Mouse (Mus musculus): ENCODE measurements around the gene Cmtm5. TPM values are rescaled to one million over a fixed set of nuclear protein-coding genes. Genes with fewer than 3 reads are reported as not detected.
A peak's percentile ranks its signal among the peaks of the same experiment; 100 is the strongest.
"Not testable (repeated sequence)": the region's sequence is repeated elsewhere in the genome, so short reads cannot be mapped to it uniquely, and the experiment has no call there.

Gene Cmtm5
- polyA plus RNA-seq, 1 experiment from 2014 or later = 0.49 TPM

DNA sequence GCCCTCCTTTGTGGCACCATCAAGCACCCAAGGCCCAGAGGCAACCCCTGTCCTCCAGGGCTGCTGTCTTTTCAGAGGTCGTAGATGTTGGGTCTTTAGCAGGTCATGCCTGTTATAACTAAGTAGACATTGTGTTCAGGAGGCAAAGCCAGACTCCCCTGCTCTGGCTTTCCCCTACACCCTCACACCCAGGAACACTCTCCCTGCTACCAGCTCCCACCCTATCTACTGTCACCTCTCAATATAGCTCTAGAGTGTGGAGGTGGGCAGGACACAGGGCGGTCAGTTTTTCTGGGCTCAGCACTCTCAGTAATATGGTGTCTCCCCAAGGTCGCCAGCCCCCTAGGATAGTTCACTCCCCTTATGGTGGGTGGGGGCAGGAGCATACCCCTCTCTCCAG lies 31.8 kb downstream of the Cmtm5 start:
- peak overlapping the region; percentile 95 for H3K27ac ChIP-seq (ENCODE audit: low read depth, low read length)
- H3K36me3 ChIP-seq (ENCODE audit: control insufficient read depth, insufficient read depth, low read length) = peaks cover under 1% of the 10 kb centered on the region; the same call in 1 of the 2 replicates
- no peak overlapping the region for H3K4me3 ChIP-seq (ENCODE audit: low read depth, low read length)
- peak overlapping the region; percentile 25 for H3K4me2 ChIP-seq
- H3K4me1 ChIP-seq (ENCODE audit: control insufficient read depth, insufficient read depth, low read length) = peaks cover 23% of the 10 kb centered on the region
- H3K27me3 ChIP-seq (ENCODE audit: control insufficient read depth, insufficient read depth, low read length) = no peaks in the 10 kb centered on the region; the same call in 1 of the 2 replicates
- peak overlapping the region; percentile 50; the same call in 1 of the 2 replicates for H3K9ac ChIP-seq (ENCODE audit: low read depth, low read length)
- WGBS (ENCODE audit: insufficient replicate concordance) = 48% methylated on average over 3 of the region's 3 CpGs
- ATAC-seq (replicated peaks; ENCODE audit: insufficient number of reproducible peaks, low FRiP score, low TSS enrichment) = 0 out of 2 replicates have a peak, but pooled peaks have one; percentile 5
- H3K9me3 ChIP-seq (replicated peaks; ENCODE audit: control insufficient read depth, low read length) = no peaks in the 10 kb centered on the region

DNA sequence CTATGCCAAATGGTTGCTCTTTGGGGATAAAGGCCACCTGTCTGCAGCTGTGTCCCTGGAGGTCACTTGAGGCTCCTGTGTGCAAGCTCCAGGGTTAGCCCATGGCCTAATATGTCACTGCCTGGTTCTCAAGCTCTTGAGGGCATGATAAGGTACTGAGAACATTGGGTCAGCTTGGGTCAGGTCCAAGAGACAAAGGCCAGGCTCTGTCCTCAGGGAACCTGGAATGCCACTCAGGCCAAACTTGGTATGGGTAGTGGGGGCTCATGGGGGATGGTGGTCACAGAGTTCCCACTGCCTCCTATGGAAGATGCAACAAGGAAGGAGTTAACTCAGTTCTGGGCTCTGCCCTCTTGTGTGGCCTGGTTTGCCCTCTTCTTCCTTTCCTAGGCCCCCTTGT lies 32.3 kb downstream of the Cmtm5 start:
- H3K27me3 ChIP-seq (ENCODE audit: control insufficient read depth, insufficient read depth, low read length) = no peaks in the 10 kb centered on the region; the same call in 1 of the 2 replicates
- H3K27ac ChIP-seq (ENCODE audit: low read depth, low read length) = peak overlapping the region; percentile 95
- no peak overlapping the region for H3K4me3 ChIP-seq (ENCODE audit: low read depth, low read length)
- no peaks in the 10 kb centered on the region; the same call in 1 of the 2 replicates for H3K36me3 ChIP-seq (ENCODE audit: control insufficient read depth, insufficient read depth, low read length)
- no peak; the same call in 1 of the 2 replicates for ATAC-seq (replicated peaks; ENCODE audit: insufficient number of reproducible peaks, low FRiP score, low TSS enrichment)
- no peaks in the 10 kb centered on the region for H3K9me3 ChIP-seq (replicated peaks; ENCODE audit: control insufficient read depth, low read length)
- no peak overlapping the region for H3K9ac ChIP-seq (ENCODE audit: low read depth, low read length)
- peaks cover 23% of the 10 kb centered on the region for H3K4me1 ChIP-seq (ENCODE audit: control insufficient read depth, insufficient read depth, low read length)
- no peak overlapping the region; the same call in 1 of the 2 replicates for H3K4me2 ChIP-seq

DNA sequence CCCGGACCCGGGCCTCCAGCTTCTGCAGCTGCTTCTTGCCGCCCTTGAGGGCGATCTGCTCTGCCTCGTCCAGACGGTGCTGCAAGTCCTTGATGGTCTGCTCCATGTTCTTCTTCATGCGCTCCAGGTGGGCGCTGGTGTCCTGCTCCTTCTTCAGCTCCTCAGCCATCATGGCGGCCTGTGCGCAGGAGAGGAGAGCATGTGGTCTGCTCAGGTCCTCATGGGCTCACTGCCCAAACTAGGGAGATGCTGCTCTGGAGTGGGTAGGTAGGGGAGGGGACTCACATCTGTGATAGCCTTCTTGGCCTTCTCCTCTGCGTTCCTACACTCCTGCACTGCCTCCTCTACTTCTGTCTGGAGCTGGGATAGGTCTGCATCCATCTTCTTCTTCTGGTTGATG lies 36.7 kb downstream of the Cmtm5 start:
- H3K27me3 ChIP-seq (ENCODE audit: control insufficient read depth, insufficient read depth, low read length); H3K9me3 ChIP-seq (replicated peaks; ENCODE audit: control insufficient read depth, low read length); H3K36me3 ChIP-seq (ENCODE audit: control insufficient read depth, insufficient read depth, low read length); H3K4me3 ChIP-seq (ENCODE audit: low read depth, low read length); H3K4me2 ChIP-seq; ATAC-seq (replicated peaks; ENCODE audit: insufficient number of reproducible peaks, low FRiP score, low TSS enrichment); H3K9ac ChIP-seq (ENCODE audit: low read depth, low read length): not testable (repeated sequence)
- H3K27ac ChIP-seq (ENCODE audit: low read depth, low read length) = peak overlapping the region; percentile 59; the same call in 1 of the 2 replicates
- peaks cover 20% of the 10 kb centered on the region for H3K4me1 ChIP-seq (ENCODE audit: control insufficient read depth, insufficient read depth, low read length)
- 78% methylated on average over 7 of the region's 11 CpGs for WGBS (ENCODE audit: insufficient replicate concordance)

DNA sequence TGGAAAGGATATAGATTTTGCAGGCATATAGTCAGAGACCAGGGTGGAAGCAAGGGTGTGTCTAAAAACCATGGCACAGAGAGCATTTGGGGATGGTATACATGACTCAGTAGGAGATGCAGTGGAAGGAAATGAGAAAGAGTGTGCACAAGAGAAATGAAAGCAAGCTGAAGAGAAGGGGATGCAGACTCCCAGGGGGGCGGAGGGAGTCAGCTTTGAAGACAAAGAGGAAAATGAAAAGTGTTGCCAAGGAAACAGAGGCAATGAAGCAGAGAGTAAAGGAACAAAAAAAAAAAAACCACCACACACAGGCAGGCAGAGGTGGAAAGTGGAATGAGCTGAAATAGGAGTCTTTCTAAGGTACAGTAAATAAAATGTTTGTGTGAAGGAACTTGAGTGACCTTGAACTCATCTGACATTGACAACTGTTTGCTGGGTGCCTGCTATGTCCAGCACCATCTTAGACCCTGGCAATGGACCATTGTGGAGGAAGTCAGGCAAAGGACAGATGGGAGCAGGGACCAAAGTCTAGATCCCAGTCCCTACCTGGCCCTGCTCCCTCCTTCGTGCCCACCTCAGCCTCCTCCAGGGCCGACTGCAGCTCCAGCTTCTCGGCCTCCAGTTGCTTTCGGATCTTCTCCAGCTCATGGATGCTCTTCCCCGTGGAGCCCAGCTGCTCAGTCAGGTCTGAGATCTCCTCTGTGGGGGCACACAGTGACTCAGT lies 38.2 kb downstream of the Cmtm5 start:
- Histone ChIP-seq H3K4me1 (ENCODE audit: control insufficient read depth, insufficient read depth, low read length) (peaks cover 18% of the 10 kb centered on the region), H3K36me3 (ENCODE audit: control insufficient read depth, insufficient read depth, low read length) (peaks cover 5% of the 10 kb centered on the region), H3K27me3 (ENCODE audit: control insufficient read depth, insufficient read depth, low read length) (no peaks in the 10 kb centered on the region), H3K9me3 (replicated peaks; ENCODE audit: control insufficient read depth, low read length) (no peaks in the 10 kb centered on the region), H3K27ac (ENCODE audit: low read depth, low read length) (peak overlapping the region; percentile 66), H3K9ac (ENCODE audit: low read depth, low read length) (peak overlapping the region; percentile 59), H3K4me2 (no peak overlapping the region), H3K4me3 (ENCODE audit: low read depth, low read length) (no peak overlapping the region)
- 66% methylated on average over 6 of the region's 6 CpGs for WGBS (ENCODE audit: insufficient replicate concordance)
- ATAC-seq (replicated peaks; ENCODE audit: insufficient number of reproducible peaks, low FRiP score, low TSS enrichment) = no peak

DNA sequence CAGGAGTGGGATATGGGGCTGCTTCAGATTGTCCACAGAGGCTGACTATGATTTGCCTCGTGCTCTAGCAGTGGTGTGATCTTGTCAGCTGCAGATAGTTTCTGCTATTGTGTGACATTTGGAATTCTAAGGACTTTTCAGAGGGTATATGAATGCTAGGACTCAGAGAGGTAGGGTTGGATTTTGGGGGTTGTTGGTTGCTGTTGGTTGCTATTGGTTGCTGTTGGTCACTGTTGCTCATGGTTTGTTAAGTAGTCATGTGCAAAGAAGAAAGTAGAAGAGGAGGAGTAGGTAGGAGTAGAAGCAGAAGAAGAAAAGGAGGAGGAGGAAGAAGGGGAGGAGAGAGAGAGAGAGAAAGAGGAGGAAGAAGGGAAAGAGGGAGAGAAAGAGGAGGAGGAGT lies 40.6 kb downstream of the Cmtm5 start, which contains the start of gene Gm17428:
Gene Gm17428, plus strand, starts transcription at position 301 of the 400 bp plus-strand sequence.
- H3K9ac ChIP-seq (ENCODE audit: low read depth, low read length) = peak within 1 kb of the TSS; percentile 43; the same call in 1 of the 2 replicates
- no peak within 1 kb of the TSS for H3K4me2 ChIP-seq
- no peaks in the 10 kb centered on the region for H3K27me3 ChIP-seq (ENCODE audit: control insufficient read depth, insufficient read depth, low read length)
- no peak within 1 kb of the TSS for H3K4me3 ChIP-seq (ENCODE audit: low read depth, low read length)
- peaks cover 9% of the 10 kb centered on the region; the same call in 1 of the 2 replicates for H3K4me1 ChIP-seq (ENCODE audit: control insufficient read depth, insufficient read depth, low read length)
- 58% methylated on average over 1 of the region's 1 CpGs for WGBS (ENCODE audit: insufficient replicate concordance)
- H3K27ac ChIP-seq (ENCODE audit: low read depth, low read length) = peak within 1 kb of the TSS; percentile 62
- peaks cover 5% of the 10 kb centered on the region for H3K36me3 ChIP-seq (ENCODE audit: control insufficient read depth, insufficient read depth, low read length)
- no peak for ATAC-seq (replicated peaks; ENCODE audit: insufficient number of reproducible peaks, low FRiP score, low TSS enrichment)
- no peaks in the 10 kb centered on the region for H3K9me3 ChIP-seq (replicated peaks; ENCODE audit: control insufficient read depth, low read length)

DNA sequence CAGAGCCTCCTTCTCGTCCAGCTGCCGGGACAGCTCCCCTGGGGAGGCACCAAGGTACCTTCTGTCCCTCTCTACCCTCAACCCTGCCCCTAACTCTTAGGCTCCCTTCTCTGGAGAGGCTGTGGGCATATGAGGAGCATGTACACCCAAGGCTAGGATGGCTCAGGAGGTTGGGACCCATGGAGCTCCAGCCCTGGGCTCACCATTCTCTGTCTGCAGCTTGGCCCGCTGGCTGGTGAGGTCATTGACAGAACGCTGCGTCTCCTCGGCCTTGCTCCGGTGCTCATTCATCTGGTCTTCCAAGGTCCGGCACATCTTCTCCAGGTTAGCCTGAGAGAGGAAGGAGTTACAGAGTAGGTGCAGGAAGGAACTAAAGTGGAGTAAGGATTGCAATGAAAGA lies 42.6 kb downstream of the Cmtm5 start:
- H3K9me3 ChIP-seq (replicated peaks; ENCODE audit: control insufficient read depth, low read length) = no peaks in the 10 kb centered on the region
- H3K4me2 ChIP-seq = peak overlapping the region; percentile 24
- peak overlapping the region; percentile 48 for H3K9ac ChIP-seq (ENCODE audit: low read depth, low read length)
- no peak for ATAC-seq (replicated peaks; ENCODE audit: insufficient number of reproducible peaks, low FRiP score, low TSS enrichment)
- peaks cover 6% of the 10 kb centered on the region; the same call in 1 of the 2 replicates for H3K4me1 ChIP-seq (ENCODE audit: control insufficient read depth, insufficient read depth, low read length)
- peaks cover 8% of the 10 kb centered on the region for H3K36me3 ChIP-seq (ENCODE audit: control insufficient read depth, insufficient read depth, low read length)
- H3K4me3 ChIP-seq (ENCODE audit: low read depth, low read length) = no peak overlapping the region
- H3K27me3 ChIP-seq (ENCODE audit: control insufficient read depth, insufficient read depth, low read length) = no peaks in the 10 kb centered on the region
- peak overlapping the region; percentile 62 for H3K27ac ChIP-seq (ENCODE audit: low read depth, low read length)
- WGBS (ENCODE audit: insufficient replicate concordance) = 76% methylated on average over 8 of the region's 8 CpGs

DNA sequence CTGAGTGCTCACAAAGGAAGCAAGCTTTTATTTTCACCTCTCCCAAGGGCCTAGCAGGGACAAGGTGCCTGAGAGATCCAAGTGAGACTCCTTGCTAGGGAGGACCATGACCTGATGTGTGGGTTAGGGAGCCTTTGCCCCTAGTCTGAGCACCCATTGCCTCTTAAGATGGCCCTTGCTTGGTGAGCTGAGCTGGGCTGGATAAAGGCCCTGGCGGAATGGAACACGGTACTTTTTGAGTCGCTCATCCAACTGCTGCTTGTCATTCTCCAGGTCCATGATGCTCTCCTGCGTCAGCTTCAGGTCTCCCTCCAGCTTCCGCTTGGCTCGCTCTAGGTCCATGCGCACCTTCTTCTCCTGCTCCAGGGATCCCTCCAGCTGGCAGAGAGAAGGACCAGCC lies 45.9 kb downstream of the Cmtm5 start:
- H3K27me3 ChIP-seq (ENCODE audit: control insufficient read depth, insufficient read depth, low read length) = no peaks in the 10 kb centered on the region
- ATAC-seq (replicated peaks; ENCODE audit: insufficient number of reproducible peaks, low FRiP score, low TSS enrichment) = no peak
- H3K4me2 ChIP-seq = peak overlapping the region; percentile 27; the same call in 1 of the 2 replicates
- H3K9me3 ChIP-seq (replicated peaks; ENCODE audit: control insufficient read depth, low read length) = no peaks in the 10 kb centered on the region
- 84% methylated on average over 7 of the region's 7 CpGs for WGBS (ENCODE audit: insufficient replicate concordance)
- H3K27ac ChIP-seq (ENCODE audit: low read depth, low read length) = peak overlapping the region; percentile 35; the same call in 1 of the 2 replicates
- no peak overlapping the region for H3K4me3 ChIP-seq (ENCODE audit: low read depth, low read length)
- H3K4me1 ChIP-seq (ENCODE audit: control insufficient read depth, insufficient read depth, low read length) = peaks cover 6% of the 10 kb centered on the region; the same call in 1 of the 2 replicates
- H3K36me3 ChIP-seq (ENCODE audit: control insufficient read depth, insufficient read depth, low read length) = 0 out of 2 replicates have a peak, but pooled peaks cover 2% of the 10 kb centered on the region
- peak overlapping the region; percentile 61; the same call in 1 of the 2 replicates for H3K9ac ChIP-seq (ENCODE audit: low read depth, low read length)

DNA sequence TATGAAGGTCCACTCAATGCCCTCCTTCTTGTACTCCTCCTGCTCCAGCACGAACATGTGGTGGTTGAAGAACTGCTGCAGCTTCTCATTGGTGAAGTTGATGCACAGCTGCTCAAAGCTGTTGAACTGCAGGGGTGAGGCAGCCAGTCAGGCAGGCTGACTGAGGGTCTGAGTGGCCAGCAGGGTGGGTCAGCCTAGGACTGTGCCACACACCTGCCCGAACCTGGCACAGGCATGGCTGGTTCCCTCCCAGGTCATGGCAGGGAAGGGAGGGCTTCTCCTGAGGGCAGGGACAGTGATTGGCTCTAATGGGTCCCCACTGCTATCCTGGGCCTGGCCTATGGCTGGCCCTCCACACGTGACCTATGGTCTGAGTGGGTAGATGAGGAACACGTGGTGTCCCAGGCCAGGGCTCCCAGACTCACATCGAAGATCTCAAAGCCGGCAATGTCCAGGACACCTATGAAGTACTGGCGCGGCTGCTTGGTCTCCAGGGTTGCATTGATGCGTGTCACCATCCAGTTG lies 52.4 kb downstream of the Cmtm5 start:
- peak overlapping the region; percentile 70 for H3K4me2 ChIP-seq
- H3K9me3 ChIP-seq (replicated peaks; ENCODE audit: control insufficient read depth, low read length); H3K36me3 ChIP-seq (ENCODE audit: control insufficient read depth, insufficient read depth, low read length); H3K27me3 ChIP-seq (ENCODE audit: control insufficient read depth, insufficient read depth, low read length); H3K4me1 ChIP-seq (ENCODE audit: control insufficient read depth, insufficient read depth, low read length): not testable (repeated sequence)
- peak overlapping the region; percentile 46 for H3K4me3 ChIP-seq (ENCODE audit: low read depth, low read length)
- WGBS (ENCODE audit: insufficient replicate concordance) = 76% methylated on average over 9 of the region's 9 CpGs
- ATAC-seq (replicated peaks; ENCODE audit: insufficient number of reproducible peaks, low FRiP score, low TSS enrichment) = peak; percentile 43; the same call in 1 of the 2 replicates
- H3K9ac ChIP-seq (ENCODE audit: low read depth, low read length) = peak overlapping the region; percentile 91
- H3K27ac ChIP-seq (ENCODE audit: low read depth, low read length) = peak overlapping the region; percentile 99

All from heart, embryonic 11.5 days (tissue).